Mouse (Mus musculus): ENCODE data around the gene Rhog. TPM values are rescaled to one million over a fixed set of nuclear protein-coding genes. Genes with fewer than 3 reads are reported as not detected.
A peak's percentile ranks its signal among the peaks of the same experiment; 100 is the strongest.

Gene Rhog
- polyA plus RNA-seq, 1 experiment from 2014 or later: 50.6 TPM

- DNase-seq (ENCODE audit: low spot score) (peak; percentile 16), ATAC-seq (replicated peaks; ENCODE audit: low FRiP score, low read depth) (no peak)
- Histone ChIP-seq H3K9ac (ENCODE audit: low read depth, low read length) (no peak overlapping the region), H3K36me3 (ENCODE audit: insufficient read depth, low read length) (peaks cover 15% of the 10 kb centered on the region; the same call in 1 of the 2 replicates), H3K4me3 (replicated peaks; ENCODE audit: low read depth, low read length) (no peak overlapping the region), H3K4me2 (ENCODE audit: low read length) (no peak overlapping the region), H3K9me3 (replicated peaks; ENCODE audit: low read length) (no peaks in the 10 kb centered on the region), H3K4me1 (replicated peaks; ENCODE audit: insufficient read depth, low read length) (peaks cover 34% of the 10 kb centered on the region), H3K27me3 (ENCODE audit: insufficient read depth, low read length) (no peaks in the 10 kb centered on the region), H3K27ac (no peak overlapping the region)
- TF ChIP-seq CTCF (IDR thresholded peaks at IDR 0.05; ENCODE audit: low read depth): no peak
- 59% methylated on average over 2 of the region's 2 CpGs for WGBS
These were observed 12.0 kb downstream of the Rhog start for GRCm38 (mm10) chr7:102243870-102244269.

- no peak for TF ChIP-seq CTCF (IDR thresholded peaks at IDR 0.05; ENCODE audit: low read depth)
- DNase-seq (ENCODE audit: low spot score): no peak
- ATAC-seq (replicated peaks; ENCODE audit: low FRiP score, low read depth): no peak
- H3K27me3 ChIP-seq (ENCODE audit: insufficient read depth, low read length): no peaks in the 10 kb centered on the region
- H3K36me3 ChIP-seq (ENCODE audit: insufficient read depth, low read length): peaks cover 24% of the 10 kb centered on the region; the same call in 1 of the 2 replicates
- H3K4me2 ChIP-seq (ENCODE audit: low read length): no peak overlapping the region
- H3K9me3 ChIP-seq (replicated peaks; ENCODE audit: low read length): no peaks in the 10 kb centered on the region
- H3K4me3 ChIP-seq (replicated peaks; ENCODE audit: low read depth, low read length): no peak overlapping the region
- no peak overlapping the region for H3K9ac ChIP-seq (ENCODE audit: low read depth, low read length)
- peaks cover 24% of the 10 kb centered on the region for H3K4me1 ChIP-seq (replicated peaks; ENCODE audit: insufficient read depth, low read length)
- no peak overlapping the region for H3K27ac ChIP-seq
- WGBS: 82% methylated on average over 3 of the region's 3 CpGs
These were observed 12.9 kb downstream of the Rhog start for GRCm38 (mm10) chr7:102242917-102243316.

- no peak overlapping the region for H3K27ac ChIP-seq
- WGBS: 83% methylated on average over 5 of the region's 5 CpGs
- H3K36me3 ChIP-seq (ENCODE audit: insufficient read depth, low read length): peaks cover 26% of the 10 kb centered on the region; the same call in 1 of the 2 replicates
- DNase-seq (ENCODE audit: low spot score) (no peak), ATAC-seq (replicated peaks; ENCODE audit: low FRiP score, low read depth) (no peak)
- peaks cover 19% of the 10 kb centered on the region for H3K4me1 ChIP-seq (replicated peaks; ENCODE audit: insufficient read depth, low read length)
- no peaks in the 10 kb centered on the region for H3K9me3 ChIP-seq (replicated peaks; ENCODE audit: low read length)
- no peak for TF ChIP-seq CTCF (IDR thresholded peaks at IDR 0.05; ENCODE audit: low read depth)
- no peaks in the 10 kb centered on the region for H3K27me3 ChIP-seq (ENCODE audit: insufficient read depth, low read length)
- no peak overlapping the region for H3K4me3 ChIP-seq (replicated peaks; ENCODE audit: low read depth, low read length)
- H3K9ac ChIP-seq (ENCODE audit: low read depth, low read length): no peak overlapping the region
- H3K4me2 ChIP-seq (ENCODE audit: low read length): no peak overlapping the region
These were observed 13.5 kb downstream of the Rhog start for GRCm38 (mm10) chr7:102242371-102242770.

GRCm38 (mm10) chr7:102239591-102239990 lies 16.3 kb downstream of the Rhog start:
- H3K27ac ChIP-seq: no peak overlapping the region
- H3K4me2 ChIP-seq (ENCODE audit: low read length): no peak overlapping the region
- H3K4me3 ChIP-seq (replicated peaks; ENCODE audit: low read depth, low read length): no peak overlapping the region
- WGBS: 88% methylated on average over 16 of the region's 16 CpGs
- peaks cover 41% of the 10 kb centered on the region for H3K36me3 ChIP-seq (ENCODE audit: insufficient read depth, low read length)
- no peak for DNase-seq (ENCODE audit: low spot score)
- TF ChIP-seq CTCF (IDR thresholded peaks at IDR 0.05; ENCODE audit: low read depth): no peak
- H3K9ac ChIP-seq (ENCODE audit: low read depth, low read length): no peak overlapping the region
- H3K27me3 ChIP-seq (ENCODE audit: insufficient read depth, low read length): no peaks in the 10 kb centered on the region
- no peaks in the 10 kb centered on the region for H3K4me1 ChIP-seq (replicated peaks; ENCODE audit: insufficient read depth, low read length)
- H3K9me3 ChIP-seq (replicated peaks; ENCODE audit: low read length): no peaks in the 10 kb centered on the region
- ATAC-seq (replicated peaks; ENCODE audit: low FRiP score, low read depth): no peak

- TF ChIP-seq CTCF (IDR thresholded peaks at IDR 0.05; ENCODE audit: low read depth): no peak
- DNase-seq (ENCODE audit: low spot score) (no peak), ATAC-seq (replicated peaks; ENCODE audit: low FRiP score, low read depth) (no peak)
- Histone ChIP-seq H3K4me1 (replicated peaks; ENCODE audit: insufficient read depth, low read length) (no peaks in the 10 kb centered on the region), H3K27ac (no peak overlapping the region), H3K4me2 (ENCODE audit: low read length) (no peak overlapping the region), H3K4me3 (replicated peaks; ENCODE audit: low read depth, low read length) (no peak overlapping the region), H3K9me3 (replicated peaks; ENCODE audit: low read length) (no peaks in the 10 kb centered on the region), H3K9ac (ENCODE audit: low read depth, low read length) (no peak overlapping the region), H3K36me3 (ENCODE audit: insufficient read depth, low read length) (peaks cover 41% of the 10 kb centered on the region), H3K27me3 (ENCODE audit: insufficient read depth, low read length) (no peaks in the 10 kb centered on the region)
- 82% methylated on average over 8 of the region's 8 CpGs for WGBS
These were observed 17.1 kb downstream of the Rhog start for GRCm38 (mm10) chr7:102238686-102239286.

- Histone ChIP-seq H3K9ac (ENCODE audit: low read depth, low read length) (no peak overlapping the region), H3K36me3 (ENCODE audit: insufficient read depth, low read length) (peaks cover 20% of the 10 kb centered on the region), H3K4me3 (replicated peaks; ENCODE audit: low read depth, low read length) (no peak overlapping the region), H3K27me3 (ENCODE audit: insufficient read depth, low read length) (no peaks in the 10 kb centered on the region), H3K9me3 (replicated peaks; ENCODE audit: low read length) (no peaks in the 10 kb centered on the region), H3K4me2 (ENCODE audit: low read length) (no peak overlapping the region), H3K4me1 (replicated peaks; ENCODE audit: insufficient read depth, low read length) (no peaks in the 10 kb centered on the region), H3K27ac (no peak overlapping the region)
- no peak for TF ChIP-seq CTCF (IDR thresholded peaks at IDR 0.05; ENCODE audit: low read depth)
- no peak for ATAC-seq (replicated peaks; ENCODE audit: low FRiP score, low read depth)
- 71% methylated on average over 4 of the region's 4 CpGs for WGBS
- no peak for DNase-seq (ENCODE audit: low spot score)
These were observed 22.8 kb downstream of the Rhog start for GRCm38 (mm10) chr7:102233059-102233458.

GRCm38 (mm10) chr7:102229814-102230213 lies 26.0 kb downstream of the Rhog start:
- no peak overlapping the region for H3K27ac ChIP-seq
- no peak for TF ChIP-seq CTCF (IDR thresholded peaks at IDR 0.05; ENCODE audit: low read depth)
- H3K9ac ChIP-seq (ENCODE audit: low read depth, low read length): no peak overlapping the region
- DNase-seq (ENCODE audit: low spot score) (no peak), ATAC-seq (replicated peaks; ENCODE audit: low FRiP score, low read depth) (0 out of 2 replicates have a peak, but pooled peaks have one; percentile 21)
- 78% methylated on average over 6 of the region's 6 CpGs for WGBS
- no peaks in the 10 kb centered on the region for H3K27me3 ChIP-seq (ENCODE audit: insufficient read depth, low read length)
- no peak overlapping the region for H3K4me3 ChIP-seq (replicated peaks; ENCODE audit: low read depth, low read length)
- no peaks in the 10 kb centered on the region for H3K9me3 ChIP-seq (replicated peaks; ENCODE audit: low read length)
- no peak overlapping the region for H3K4me2 ChIP-seq (ENCODE audit: low read length)
- H3K36me3 ChIP-seq (ENCODE audit: insufficient read depth, low read length): 0 out of 2 replicates have a peak, but pooled peaks cover 3% of the 10 kb centered on the region
- no peaks in the 10 kb centered on the region for H3K4me1 ChIP-seq (replicated peaks; ENCODE audit: insufficient read depth, low read length)

Measured in kidney, postnatal 0 days (tissue).